Mouse (Mus musculus): ENCODE measurements at regions not wholly inside any gene's neighbourhood (a gene's known extent, or its start where the extent isn't known, plus 50 kb on each side); places are given as distances from the start of the nearest gene placed in this dataset.
A peak's percentile ranks its signal among the peaks of the same experiment; 100 is the strongest.

DNA sequence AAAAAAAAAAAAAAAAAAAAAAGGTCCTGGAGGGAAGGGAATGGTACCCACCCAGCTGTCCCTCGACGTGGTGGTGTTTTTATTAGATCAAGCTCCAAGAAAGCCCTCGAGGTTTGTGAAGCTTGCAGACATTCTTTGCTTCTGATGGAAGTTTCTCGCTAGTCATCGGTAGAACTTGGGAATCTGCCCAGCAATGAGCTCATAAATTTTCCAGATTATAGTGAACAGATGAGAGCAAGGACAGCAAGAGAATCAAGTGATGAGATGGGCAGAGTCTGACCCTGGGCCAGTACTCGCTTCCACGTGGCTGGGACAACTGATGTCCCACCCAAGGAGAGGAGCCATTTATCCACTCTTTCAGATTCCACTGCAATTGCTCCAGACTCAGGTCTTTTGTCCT is 417.6 kb upstream of the Klhl29 start:
- H3K36me3 ChIP-seq = no peaks in the 10 kb centered on the region
- no peak overlapping the region for H3K4me3 ChIP-seq
- H3K9ac ChIP-seq = no peak overlapping the region
- ATAC-seq (ENCODE audit: insufficient number of reproducible peaks, insufficient read depth, low FRiP score, low TSS enrichment) = no peak
- H3K4me1 ChIP-seq = no peaks in the 10 kb centered on the region
- no peak overlapping the region for H3K4me2 ChIP-seq (replicated peaks)
- no peak overlapping the region for H3K27ac ChIP-seq
- no peaks in the 10 kb centered on the region for H3K9me3 ChIP-seq
- WGBS = 67% methylated on average over 7 of the region's 7 CpGs
- H3K27me3 ChIP-seq = no peaks in the 10 kb centered on the region

DNA sequence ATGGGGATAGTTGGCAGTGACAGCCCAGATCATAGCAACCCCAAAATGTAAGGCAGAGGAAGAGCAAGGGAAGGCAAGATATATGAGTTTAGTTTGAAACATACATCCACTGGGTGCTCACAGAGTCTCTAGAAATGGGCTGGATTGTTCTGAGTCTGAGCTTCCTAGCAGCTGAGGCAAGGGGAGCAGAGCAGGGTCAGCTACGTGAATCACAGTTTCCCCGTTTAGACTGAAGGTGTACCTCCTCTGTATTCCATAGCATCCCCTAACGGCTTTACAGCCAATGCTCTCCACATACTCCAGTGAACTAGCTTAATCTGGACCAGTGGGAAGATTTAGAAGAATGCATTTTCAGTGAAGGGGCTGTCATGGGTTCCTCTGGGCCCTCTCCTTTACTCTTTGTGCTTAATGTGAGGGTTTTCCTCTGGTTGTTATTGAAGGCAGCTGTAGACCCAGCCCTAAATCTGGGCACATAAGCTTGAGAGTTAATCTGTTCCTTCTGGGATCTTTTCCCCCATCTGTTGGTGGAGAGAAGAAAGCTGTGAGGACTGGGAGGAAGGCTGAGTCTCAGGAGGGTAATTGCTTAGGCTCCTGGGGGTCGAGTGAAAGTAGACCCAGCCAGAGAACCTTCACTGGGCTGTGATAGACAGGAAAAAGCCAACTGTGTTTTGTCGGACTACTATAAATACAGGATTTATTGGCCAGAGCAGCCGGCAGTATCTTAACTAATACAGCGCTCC is 411.8 kb upstream of the Klhl29 start:
- H3K9me3 ChIP-seq = no peaks in the 10 kb centered on the region
- H3K4me3 ChIP-seq = no peak overlapping the region
- H3K36me3 ChIP-seq = no peaks in the 10 kb centered on the region
- ATAC-seq (ENCODE audit: insufficient number of reproducible peaks, insufficient read depth, low FRiP score, low TSS enrichment) = peak; percentile 47; the same call in 1 of the 2 replicates
- peak overlapping the region; percentile 31; the same call in 1 of the 2 replicates for H3K27ac ChIP-seq
- H3K4me1 ChIP-seq = peaks cover 7% of the 10 kb centered on the region; the same call in 1 of the 2 replicates
- no peaks in the 10 kb centered on the region for H3K27me3 ChIP-seq
- no peak overlapping the region for H3K9ac ChIP-seq
- H3K4me2 ChIP-seq (replicated peaks) = no peak overlapping the region
- 37% methylated on average over 7 of the region's 7 CpGs for WGBS

DNA sequence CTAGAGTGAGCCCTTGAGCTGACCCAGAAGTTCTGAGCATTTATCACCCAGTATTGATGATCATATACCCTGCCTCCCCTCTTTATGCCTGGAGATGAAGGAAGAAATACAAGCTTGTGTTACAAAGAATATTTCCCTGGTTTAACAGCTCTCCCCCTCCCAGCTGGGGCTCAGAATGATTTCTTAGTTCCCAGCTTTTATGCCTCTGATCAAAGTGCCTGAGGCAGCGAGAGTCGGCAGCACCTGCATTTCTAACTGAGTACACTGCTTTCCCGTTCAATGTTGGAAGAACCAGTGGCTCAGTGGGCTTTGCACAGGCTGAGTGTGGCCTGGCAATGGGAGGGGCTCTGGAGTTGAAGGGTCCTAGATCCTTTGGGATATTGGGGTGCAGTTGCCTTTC is 405.8 kb upstream of the Klhl29 start:
- WGBS = 33% methylated on average over 3 of the region's 3 CpGs
- no peak for ATAC-seq (ENCODE audit: insufficient number of reproducible peaks, insufficient read depth, low FRiP score, low TSS enrichment)
- Histone ChIP-seq H3K36me3 (no peaks in the 10 kb centered on the region), H3K27ac (no peak overlapping the region), H3K4me2 (replicated peaks) (no peak overlapping the region), H3K9ac (no peak overlapping the region), H3K27me3 (no peaks in the 10 kb centered on the region), H3K4me1 (peaks cover 4% of the 10 kb centered on the region; the same call in 1 of the 2 replicates), H3K9me3 (no peaks in the 10 kb centered on the region), H3K4me3 (no peak overlapping the region)

DNA sequence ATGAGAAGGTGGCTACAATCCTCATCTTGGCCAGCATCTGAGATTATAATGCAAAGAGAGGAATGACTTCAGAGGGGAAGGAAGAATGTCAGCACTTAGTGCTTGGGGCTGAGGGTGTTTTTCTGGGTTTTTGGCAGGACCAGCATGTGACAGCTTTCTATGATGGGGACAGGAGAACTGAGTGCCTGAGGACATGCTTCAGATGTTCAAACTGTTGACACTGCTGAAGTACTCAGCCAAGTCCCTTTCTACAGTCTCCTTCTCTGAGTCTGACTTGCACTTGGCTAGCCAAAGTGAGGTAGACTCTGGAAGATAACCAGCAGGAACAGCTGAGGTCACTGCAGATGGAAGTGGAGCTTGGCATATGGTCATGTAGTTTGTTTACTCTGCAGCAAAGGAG is 402.1 kb upstream of the Klhl29 start:
- Histone ChIP-seq H3K4me3 (no peak overlapping the region), H3K9ac (no peak overlapping the region), H3K4me1 (peaks cover 4% of the 10 kb centered on the region; the same call in 1 of the 2 replicates), H3K27ac (no peak overlapping the region), H3K4me2 (replicated peaks) (no peak overlapping the region), H3K9me3 (no peaks in the 10 kb centered on the region), H3K27me3 (no peaks in the 10 kb centered on the region), H3K36me3 (no peaks in the 10 kb centered on the region)
- ATAC-seq (ENCODE audit: insufficient number of reproducible peaks, insufficient read depth, low FRiP score, low TSS enrichment) = no peak

DNA sequence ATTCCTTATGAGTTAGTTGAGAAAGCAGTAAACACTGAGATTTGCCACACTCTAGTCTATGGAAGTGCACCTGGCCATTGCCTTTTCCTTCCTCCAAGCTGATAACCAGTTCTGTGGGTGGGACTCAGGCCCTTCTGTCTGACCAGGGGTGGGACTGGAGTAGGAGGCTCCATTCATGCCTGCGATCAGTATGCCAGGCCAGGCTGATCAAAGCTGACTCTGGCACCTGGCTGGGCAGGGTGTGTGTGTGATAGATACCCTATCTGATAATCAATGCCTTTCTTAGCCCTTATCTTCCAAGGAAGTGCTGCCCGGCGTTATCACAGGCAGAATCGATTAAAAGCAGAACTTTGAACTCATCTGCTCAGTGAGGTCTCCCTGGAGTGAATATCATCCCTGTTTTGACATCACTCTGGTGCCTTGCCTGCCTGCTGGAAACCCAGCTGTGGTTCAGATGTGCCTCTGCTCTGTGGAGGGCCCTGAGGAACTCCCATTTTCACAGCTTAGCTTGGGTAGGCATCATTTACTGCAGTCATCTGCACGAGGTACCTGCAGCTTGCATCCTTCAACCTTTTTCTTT is 396.0 kb upstream of the Klhl29 start:
- WGBS = 63% methylated on average over 5 of the region's 5 CpGs
- ATAC-seq (ENCODE audit: insufficient number of reproducible peaks, insufficient read depth, low FRiP score, low TSS enrichment) = no peak
- H3K4me3 ChIP-seq = no peak overlapping the region
- H3K27me3 ChIP-seq = no peaks in the 10 kb centered on the region
- no peak overlapping the region for H3K27ac ChIP-seq
- no peaks in the 10 kb centered on the region for H3K36me3 ChIP-seq
- H3K9ac ChIP-seq = no peak overlapping the region
- no peak overlapping the region for H3K4me2 ChIP-seq (replicated peaks)
- H3K9me3 ChIP-seq = no peaks in the 10 kb centered on the region
- H3K4me1 ChIP-seq = no peaks in the 10 kb centered on the region

DNA sequence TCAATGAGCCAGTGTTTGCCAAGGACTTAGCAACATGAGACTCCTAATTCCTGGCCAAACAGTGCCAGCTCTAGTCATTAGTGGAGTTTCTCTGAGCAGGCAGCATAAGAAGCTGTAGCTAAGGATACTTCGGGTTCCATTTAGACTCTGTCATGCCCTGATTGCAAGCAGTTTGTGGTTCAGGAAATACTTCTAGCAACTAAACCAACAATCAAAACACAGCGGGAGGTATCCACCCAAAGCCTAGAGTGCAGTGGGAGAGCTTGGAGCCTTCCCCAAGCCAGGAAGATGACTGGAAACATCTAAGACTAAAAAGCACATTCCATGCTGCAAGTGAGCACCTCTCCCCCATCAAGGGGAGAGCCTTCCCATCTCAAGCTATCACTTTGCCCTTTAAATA is 395.0 kb upstream of the Klhl29 start:
- no peaks in the 10 kb centered on the region for H3K27me3 ChIP-seq
- WGBS = 69% methylated on average over 2 of the region's 2 CpGs
- H3K4me2 ChIP-seq (replicated peaks) = no peak overlapping the region
- H3K36me3 ChIP-seq = no peaks in the 10 kb centered on the region
- no peaks in the 10 kb centered on the region for H3K9me3 ChIP-seq
- no peak overlapping the region for H3K9ac ChIP-seq
- H3K4me3 ChIP-seq = no peak overlapping the region
- H3K4me1 ChIP-seq = no peaks in the 10 kb centered on the region
- ATAC-seq (ENCODE audit: insufficient number of reproducible peaks, insufficient read depth, low FRiP score, low TSS enrichment) = no peak
- no peak overlapping the region for H3K27ac ChIP-seq

DNA sequence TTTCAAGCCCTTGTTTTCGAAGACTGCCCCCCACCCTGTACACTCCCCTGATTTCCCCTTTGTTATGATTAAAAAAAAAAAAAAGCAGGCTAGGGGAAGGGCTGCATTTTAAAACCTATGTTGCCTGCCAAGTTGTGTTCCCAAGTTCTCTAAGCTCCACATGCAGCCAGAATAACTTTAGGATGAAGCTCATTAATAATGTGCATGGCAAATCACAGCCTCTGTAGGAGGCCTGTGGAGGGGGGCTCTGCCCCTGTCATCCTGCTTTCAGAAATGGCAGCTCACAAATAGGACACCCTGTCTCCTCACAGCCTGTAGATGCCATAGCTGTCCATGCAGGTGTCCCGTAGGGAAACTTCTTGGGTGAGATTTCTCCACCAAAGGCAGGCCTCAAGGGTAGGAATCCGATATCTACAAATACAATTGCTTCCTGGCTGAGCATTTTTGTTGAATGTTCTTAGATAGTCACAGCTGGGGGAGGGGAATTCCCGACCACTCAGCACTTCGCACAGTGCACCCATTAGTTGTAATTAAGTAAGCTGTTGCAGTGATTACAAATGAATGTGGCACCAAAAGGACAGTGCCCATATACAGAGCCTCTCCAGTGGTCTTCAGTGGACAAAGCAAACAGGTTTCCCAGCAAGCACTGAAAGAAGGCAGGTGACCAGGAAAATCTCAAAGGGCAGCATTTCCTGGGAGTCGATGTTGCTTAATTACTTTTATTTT is 389.1 kb upstream of the Klhl29 start:
- WGBS = 44% methylated on average over 6 of the region's 6 CpGs
- no peaks in the 10 kb centered on the region for H3K36me3 ChIP-seq
- no peaks in the 10 kb centered on the region for H3K27me3 ChIP-seq
- no peak overlapping the region for H3K4me3 ChIP-seq
- no peak overlapping the region for H3K9ac ChIP-seq
- no peak overlapping the region for H3K27ac ChIP-seq
- H3K4me1 ChIP-seq = peaks cover 5% of the 10 kb centered on the region
- H3K4me2 ChIP-seq (replicated peaks) = no peak overlapping the region
- no peak for ATAC-seq (ENCODE audit: insufficient number of reproducible peaks, insufficient read depth, low FRiP score, low TSS enrichment)
- H3K9me3 ChIP-seq = no peaks in the 10 kb centered on the region

DNA sequence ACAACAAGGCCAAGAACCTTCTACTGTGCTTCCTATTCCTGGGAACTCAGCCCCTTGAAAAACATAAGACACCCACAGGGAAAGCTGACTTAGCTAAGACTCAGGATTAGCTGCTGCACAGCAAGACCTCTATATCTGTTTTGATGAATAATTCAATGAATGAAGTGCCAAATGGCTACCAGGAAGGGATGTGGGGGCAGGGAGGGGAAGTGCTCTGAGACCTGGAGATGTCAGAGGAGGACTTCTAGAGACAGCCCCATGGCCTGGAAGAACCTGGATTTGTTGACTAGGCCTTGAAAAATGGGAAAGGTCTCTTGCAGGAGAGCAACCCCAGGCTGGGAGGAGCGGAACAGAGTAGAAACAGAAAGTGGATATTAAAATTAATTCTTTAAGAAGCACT is 388.5 kb upstream of the Klhl29 start:
- ATAC-seq (ENCODE audit: insufficient number of reproducible peaks, insufficient read depth, low FRiP score, low TSS enrichment) = no peak

DNA sequence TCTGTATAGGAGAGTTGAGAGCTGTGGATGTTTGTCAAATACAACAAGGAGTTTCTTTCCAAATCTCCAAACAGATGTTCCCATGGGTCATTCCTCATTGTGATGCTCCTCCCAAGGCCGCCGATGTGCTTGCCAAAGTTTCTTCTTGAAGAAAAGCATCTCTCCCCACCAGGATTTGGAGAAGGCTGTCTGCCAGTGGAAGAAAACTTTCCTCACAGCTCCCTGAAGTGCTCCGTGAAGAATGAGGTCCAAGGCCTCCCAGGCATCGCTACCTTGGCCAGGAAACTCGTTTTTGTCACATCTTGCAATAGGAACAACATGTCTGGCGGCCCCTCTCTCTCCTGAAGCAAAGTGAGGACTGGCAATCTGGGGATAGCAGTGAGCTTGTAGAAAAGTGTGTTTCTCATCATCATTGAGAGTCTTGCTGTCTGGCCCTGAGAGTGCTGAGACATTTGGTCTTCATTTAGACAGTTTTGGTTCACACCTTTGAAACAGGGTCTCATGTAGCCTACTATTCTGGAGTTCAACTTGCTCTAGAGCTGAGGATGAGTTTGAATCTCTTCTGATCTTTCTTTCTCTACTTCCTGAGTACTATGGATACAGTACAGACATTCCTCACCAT is 386.9 kb upstream of the Klhl29 start:
- Histone ChIP-seq H3K36me3 (no peaks in the 10 kb centered on the region), H3K9me3 (no peaks in the 10 kb centered on the region), H3K27me3 (no peaks in the 10 kb centered on the region), H3K4me3 (no peak overlapping the region), H3K4me2 (replicated peaks) (no peak overlapping the region), H3K9ac (no peak overlapping the region), H3K27ac (no peak overlapping the region), H3K4me1 (peaks cover 5% of the 10 kb centered on the region)
- WGBS = 65% methylated on average over 6 of the region's 6 CpGs
- no peak for ATAC-seq (ENCODE audit: insufficient number of reproducible peaks, insufficient read depth, low FRiP score, low TSS enrichment)

More for the DNA sequence above, 388.5 kb upstream of the Klhl29 start:
- H3K36me3 ChIP-seq = no peaks in the 10 kb centered on the region
- H3K4me3 ChIP-seq = no peak overlapping the region
- H3K9me3 ChIP-seq = no peaks in the 10 kb centered on the region
- no peak overlapping the region for H3K9ac ChIP-seq
- peaks cover 5% of the 10 kb centered on the region for H3K4me1 ChIP-seq
- 83% methylated on average over 1 of the region's 1 CpGs for WGBS
- H3K27ac ChIP-seq = no peak overlapping the region
- H3K27me3 ChIP-seq = no peaks in the 10 kb centered on the region
- no peak overlapping the region for H3K4me2 ChIP-seq (replicated peaks)

DNA sequence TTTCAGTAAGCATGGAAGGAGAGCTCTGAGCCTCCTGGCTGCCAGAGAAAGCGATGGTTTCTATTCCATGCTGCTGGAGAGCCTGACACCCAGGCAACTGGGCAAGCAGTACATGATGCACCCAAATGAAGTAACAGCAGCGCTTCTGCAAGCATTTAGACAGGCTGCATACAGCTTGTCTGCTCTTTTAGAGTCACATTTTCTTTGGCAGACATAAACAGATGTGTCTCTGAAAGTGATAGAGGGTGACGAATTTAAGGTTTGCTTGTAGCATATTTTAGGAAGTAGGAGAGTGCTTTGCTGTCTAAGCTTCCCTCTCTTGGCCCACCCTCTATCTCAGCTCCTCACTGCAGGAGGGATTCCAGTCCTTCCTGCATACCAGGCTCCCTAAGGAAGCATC is 384.0 kb upstream of the Klhl29 start:
- Histone ChIP-seq H3K9me3 (no peaks in the 10 kb centered on the region), H3K4me2 (replicated peaks) (no peak overlapping the region), H3K4me3 (no peak overlapping the region), H3K36me3 (no peaks in the 10 kb centered on the region), H3K27me3 (no peaks in the 10 kb centered on the region), H3K27ac (no peak overlapping the region), H3K4me1 (peaks cover 1% of the 10 kb centered on the region), H3K9ac (no peak overlapping the region)
- ATAC-seq (ENCODE audit: insufficient number of reproducible peaks, insufficient read depth, low FRiP score, low TSS enrichment) = no peak
- 78% methylated on average over 3 of the region's 3 CpGs for WGBS

DNA sequence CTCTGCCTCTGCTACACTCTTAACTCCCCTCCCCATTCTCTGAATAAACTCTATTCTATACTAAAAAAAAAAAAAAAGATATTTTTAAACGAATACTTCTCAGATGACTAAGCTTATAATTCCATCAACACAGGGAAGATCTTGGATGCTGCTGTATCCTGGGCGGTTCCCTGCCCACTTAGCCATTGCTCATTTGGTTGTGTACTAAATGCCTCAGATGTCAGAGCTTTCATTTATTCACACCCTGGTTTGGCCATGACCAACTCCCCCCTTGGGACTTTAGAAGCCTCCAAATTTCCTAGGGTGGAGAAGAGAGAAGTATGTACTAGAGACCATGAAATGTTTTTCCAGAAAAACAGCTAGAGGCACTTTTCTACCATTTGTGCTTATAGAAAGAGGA is 382.3 kb upstream of the Klhl29 start:
- H3K4me1 ChIP-seq = no peaks in the 10 kb centered on the region
- no peak overlapping the region for H3K9ac ChIP-seq
- no peak overlapping the region for H3K4me3 ChIP-seq
- no peaks in the 10 kb centered on the region for H3K9me3 ChIP-seq
- ATAC-seq (ENCODE audit: insufficient number of reproducible peaks, insufficient read depth, low FRiP score, low TSS enrichment) = no peak
- H3K36me3 ChIP-seq = no peaks in the 10 kb centered on the region
- no peaks in the 10 kb centered on the region for H3K27me3 ChIP-seq
- no peak overlapping the region for H3K27ac ChIP-seq
- WGBS = 78% methylated on average over 2 of the region's 2 CpGs
- H3K4me2 ChIP-seq (replicated peaks) = no peak overlapping the region

DNA sequence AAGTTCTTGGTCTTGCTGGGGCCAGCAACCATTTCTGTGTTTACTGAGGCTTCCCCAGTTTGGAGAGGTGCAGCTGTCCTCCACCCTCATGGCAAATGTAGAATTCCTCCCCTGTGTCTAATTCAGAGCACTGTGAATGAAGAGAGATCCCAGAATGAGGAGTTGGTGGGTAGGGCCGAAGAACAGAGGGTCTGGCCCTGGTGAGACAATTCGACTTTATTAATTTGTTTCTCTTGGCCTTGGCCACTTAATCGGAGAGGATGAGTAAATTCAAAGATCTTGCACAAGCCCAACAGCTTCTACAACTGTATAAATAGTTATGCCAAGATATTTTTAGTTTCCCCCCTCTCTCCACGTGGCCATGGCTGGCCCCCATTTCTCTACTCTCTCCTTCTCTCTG is 381.9 kb upstream of the Klhl29 start:
- no peaks in the 10 kb centered on the region for H3K36me3 ChIP-seq
- H3K4me3 ChIP-seq = no peak overlapping the region
- no peak overlapping the region for H3K4me2 ChIP-seq (replicated peaks)
- H3K9me3 ChIP-seq = no peaks in the 10 kb centered on the region
- ATAC-seq (ENCODE audit: insufficient number of reproducible peaks, insufficient read depth, low FRiP score, low TSS enrichment) = no peak
- no peaks in the 10 kb centered on the region for H3K27me3 ChIP-seq
- H3K27ac ChIP-seq = no peak overlapping the region
- H3K9ac ChIP-seq = no peak overlapping the region
- no peaks in the 10 kb centered on the region for H3K4me1 ChIP-seq
- WGBS = 85% methylated on average over 4 of the region's 4 CpGs
